Mouse (Mus musculus): ENCODE measurements at regions not wholly inside any gene's neighbourhood (a gene's known extent, or its start where the extent isn't known, plus 50 kb on each side); places are given as distances from the start of the nearest gene placed in this dataset.

- no peaks in the 10 kb centered on the region for H3K4me1 ChIP-seq
- no peak overlapping the region for H3K27ac ChIP-seq
- no peaks in the 10 kb centered on the region for H3K36me3 ChIP-seq
- peaks cover 38% of the 10 kb centered on the region for H3K27me3 ChIP-seq (ENCODE audit: insufficient read depth, poor library complexity, severe bottlenecking)
- no peaks in the 10 kb centered on the region for H3K9me3 ChIP-seq
- no peak for DNase-seq (ENCODE audit: low spot score)
- WGBS: 81% methylated on average over 9 of the region's 9 CpGs
- H3K4me3 ChIP-seq: no peak overlapping the region
Observed at GRCm38 (mm10) chr8:12513042-12513441, 59.8 kb upstream of the Spaca7 start.

- peaks cover 31% of the 10 kb centered on the region for H3K27me3 ChIP-seq (ENCODE audit: insufficient read depth, poor library complexity, severe bottlenecking)
- no peaks in the 10 kb centered on the region for H3K9me3 ChIP-seq
- 69% methylated on average over 7 of the region's 7 CpGs for WGBS
- H3K4me3 ChIP-seq: no peak overlapping the region
- no peak for DNase-seq (ENCODE audit: low spot score)
- H3K27ac ChIP-seq: no peak overlapping the region
- no peaks in the 10 kb centered on the region for H3K36me3 ChIP-seq
- H3K4me1 ChIP-seq: no peaks in the 10 kb centered on the region
Observed at GRCm38 (mm10) chr8:12514138-12514537, 58.7 kb upstream of the Spaca7 start.

- WGBS: 54% methylated on average over 9 of the region's 9 CpGs
- H3K36me3 ChIP-seq: no peaks in the 10 kb centered on the region
- no peak for DNase-seq (ENCODE audit: low spot score)
Observed at GRCm38 (mm10) chr8:12521636-12522035, 51.2 kb upstream of the Spaca7 start.

More at GRCm38 (mm10) chr8:12521636-12522035, 51.2 kb upstream of the Spaca7 start:
- Histone ChIP-seq H3K27me3 (ENCODE audit: insufficient read depth, poor library complexity, severe bottlenecking) (peaks cover 15% of the 10 kb centered on the region), H3K9me3 (no peaks in the 10 kb centered on the region), H3K4me1 (peaks cover 6% of the 10 kb centered on the region; the same call in 1 of the 2 replicates), H3K4me3 (no peak overlapping the region), H3K27ac (no peak overlapping the region)
